Mouse (Mus musculus): ENCODE measurements at regions not wholly inside any gene's neighbourhood (a gene's known extent, or its start where the extent isn't known, plus 50 kb on each side); places are given as distances from the start of the nearest gene placed in this dataset.
"Not testable (repeated sequence)": the region's sequence is repeated elsewhere in the genome, so short reads cannot be mapped to it uniquely, and the experiment has no call there.

DNA sequence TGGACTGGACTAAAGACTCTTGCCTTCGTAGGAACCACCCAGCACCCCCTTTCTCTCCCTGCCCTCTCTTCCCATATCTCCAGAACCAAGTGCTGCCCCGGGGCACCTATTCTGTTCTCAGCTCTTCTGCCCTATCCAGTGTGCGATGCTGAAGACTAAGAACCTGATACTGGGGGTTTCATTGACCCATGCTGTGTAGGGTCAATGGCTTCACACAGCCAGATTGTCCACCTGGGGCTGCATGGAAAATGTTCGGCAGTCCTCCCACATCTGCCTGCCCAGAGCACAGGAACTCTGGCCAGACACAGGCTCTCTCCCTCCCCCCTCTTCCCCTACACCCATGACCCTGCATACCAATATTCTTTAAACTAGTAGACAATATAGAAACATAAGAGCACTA, 607.6 kb downstream of the Nebl start:
- Histone ChIP-seq H3K4me3 (replicated peaks; ENCODE audit: low read depth, low read length) (no peak overlapping the region), H3K27me3 (ENCODE audit: control insufficient read depth, insufficient read depth, low read length) (no peaks in the 10 kb centered on the region), H3K9ac (replicated peaks; ENCODE audit: low read length) (no peak overlapping the region), H3K9me3 (ENCODE audit: control insufficient read depth, low read length) (no peaks in the 10 kb centered on the region; the same call in 1 of the 2 replicates), H3K36me3 (ENCODE audit: control insufficient read depth, insufficient read depth, low read length) (no peaks in the 10 kb centered on the region), H3K4me1 (ENCODE audit: control insufficient read depth, insufficient read depth, low read length) (no peaks in the 10 kb centered on the region), H3K4me2 (ENCODE audit: low read length) (no peak overlapping the region), H3K27ac (replicated peaks; ENCODE audit: low read depth, low read length) (no peak overlapping the region)
- no peak for DNase-seq
- WGBS, result 91% methylated on average over 4 of the region's 4 CpGs
- no peak; the same call in 1 of the 2 replicates for ATAC-seq (ENCODE audit: low FRiP score, low TSS enrichment)

DNA sequence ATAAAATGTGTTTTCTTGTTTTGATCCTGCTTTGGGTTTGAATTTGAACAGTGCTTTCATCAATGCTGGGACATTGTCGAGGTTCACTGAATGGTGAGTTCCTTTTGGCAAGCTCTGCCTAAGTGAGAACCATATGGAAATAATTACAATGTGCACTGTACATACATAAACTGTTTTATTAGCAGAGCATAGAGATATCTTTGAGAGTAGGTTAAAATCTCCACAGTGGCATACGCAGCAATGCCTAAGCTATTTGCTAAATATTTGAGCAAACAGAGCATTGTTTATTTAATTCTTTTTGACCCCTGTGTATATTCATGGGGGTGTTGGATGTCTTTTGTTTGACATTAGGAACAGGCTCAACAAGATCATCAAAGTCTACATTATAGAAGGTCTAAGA, 614.0 kb downstream of the Nebl start:
- WGBS, result 77% methylated on average over 2 of the region's 2 CpGs
- no peak overlapping the region for H3K4me3 ChIP-seq (replicated peaks; ENCODE audit: low read depth, low read length)

DNA sequence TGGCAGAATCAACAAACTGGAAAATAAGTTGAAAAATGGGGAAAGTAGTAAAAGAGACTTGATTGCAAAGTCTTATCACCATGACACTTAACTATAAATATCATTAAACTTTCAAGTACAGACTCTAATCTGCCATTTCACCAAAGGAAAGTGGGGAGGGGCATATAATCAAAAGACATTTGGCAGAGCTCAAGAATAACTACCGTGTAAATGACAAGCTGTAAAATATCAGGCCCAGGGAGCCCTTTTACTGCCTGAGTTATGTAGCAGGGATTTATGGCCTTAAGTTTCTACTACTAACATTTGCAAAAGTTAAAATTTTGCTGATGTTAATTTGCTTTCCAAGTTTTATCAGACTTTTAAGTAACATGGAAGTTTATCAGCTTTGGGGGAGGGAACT, 620.1 kb downstream of the Nebl start:
- Histone ChIP-seq H3K4me3 (replicated peaks; ENCODE audit: low read depth, low read length) (no peak overlapping the region), H3K27me3 (ENCODE audit: control insufficient read depth, insufficient read depth, low read length) (no peaks in the 10 kb centered on the region), H3K4me1 (ENCODE audit: control insufficient read depth, insufficient read depth, low read length) (no peaks in the 10 kb centered on the region), H3K9ac (replicated peaks; ENCODE audit: low read length) (no peak overlapping the region), H3K9me3 (ENCODE audit: control insufficient read depth, low read length) (no peaks in the 10 kb centered on the region), H3K27ac (replicated peaks; ENCODE audit: low read depth, low read length) (no peak overlapping the region), H3K36me3 (ENCODE audit: control insufficient read depth, insufficient read depth, low read length) (no peaks in the 10 kb centered on the region), H3K4me2 (ENCODE audit: low read length) (no peak overlapping the region)
- DNase-seq (no peak), ATAC-seq (ENCODE audit: low FRiP score, low TSS enrichment) (no peak)
- 85% methylated on average over 1 of the region's 1 CpGs for WGBS

More for the DNA sequence above, 614.0 kb downstream of the Nebl start:
- no peak overlapping the region for H3K9ac ChIP-seq (replicated peaks; ENCODE audit: low read length)
- no peak overlapping the region for H3K27ac ChIP-seq (replicated peaks; ENCODE audit: low read depth, low read length)
- H3K4me1 ChIP-seq (ENCODE audit: control insufficient read depth, insufficient read depth, low read length), result no peaks in the 10 kb centered on the region
- no peak for ATAC-seq (ENCODE audit: low FRiP score, low TSS enrichment)
- DNase-seq, result no peak
- H3K27me3 ChIP-seq (ENCODE audit: control insufficient read depth, insufficient read depth, low read length), result no peaks in the 10 kb centered on the region
- no peaks in the 10 kb centered on the region for H3K36me3 ChIP-seq (ENCODE audit: control insufficient read depth, insufficient read depth, low read length)
- no peaks in the 10 kb centered on the region; the same call in 1 of the 2 replicates for H3K9me3 ChIP-seq (ENCODE audit: control insufficient read depth, low read length)
- no peak overlapping the region for H3K4me2 ChIP-seq (ENCODE audit: low read length)

DNA sequence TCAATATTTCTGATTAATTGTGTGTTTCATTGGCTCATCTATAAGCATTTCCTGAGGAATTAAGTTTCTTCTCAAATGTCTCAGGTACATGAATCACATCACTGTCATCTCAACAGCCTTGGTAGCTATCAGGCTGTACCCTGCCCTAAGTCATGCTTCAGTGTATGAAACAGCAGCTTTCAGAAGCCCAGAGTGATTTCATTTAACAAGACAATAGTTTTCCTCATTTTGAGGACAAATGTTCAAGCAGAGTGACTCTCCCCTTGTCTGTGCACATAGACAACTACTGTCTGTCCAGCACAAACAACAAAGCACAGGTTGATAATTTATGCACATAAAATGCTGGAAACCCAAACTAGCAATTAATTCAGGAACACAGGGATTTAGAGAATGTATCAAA, 630.1 kb downstream of the Nebl start:
- Histone ChIP-seq H3K4me3 (replicated peaks; ENCODE audit: low read depth, low read length) (no peak overlapping the region), H3K9me3 (ENCODE audit: control insufficient read depth, low read length) (peaks cover 6% of the 10 kb centered on the region; the same call in 1 of the 2 replicates), H3K36me3 (ENCODE audit: control insufficient read depth, insufficient read depth, low read length) (no peaks in the 10 kb centered on the region), H3K9ac (replicated peaks; ENCODE audit: low read length) (no peak overlapping the region), H3K27ac (replicated peaks; ENCODE audit: low read depth, low read length) (no peak overlapping the region), H3K27me3 (ENCODE audit: control insufficient read depth, insufficient read depth, low read length) (no peaks in the 10 kb centered on the region), H3K4me2 (ENCODE audit: low read length) (no peak overlapping the region), H3K4me1 (ENCODE audit: control insufficient read depth, insufficient read depth, low read length) (no peaks in the 10 kb centered on the region)
- ATAC-seq (ENCODE audit: low FRiP score, low TSS enrichment), result no peak
- DNase-seq, result no peak

DNA sequence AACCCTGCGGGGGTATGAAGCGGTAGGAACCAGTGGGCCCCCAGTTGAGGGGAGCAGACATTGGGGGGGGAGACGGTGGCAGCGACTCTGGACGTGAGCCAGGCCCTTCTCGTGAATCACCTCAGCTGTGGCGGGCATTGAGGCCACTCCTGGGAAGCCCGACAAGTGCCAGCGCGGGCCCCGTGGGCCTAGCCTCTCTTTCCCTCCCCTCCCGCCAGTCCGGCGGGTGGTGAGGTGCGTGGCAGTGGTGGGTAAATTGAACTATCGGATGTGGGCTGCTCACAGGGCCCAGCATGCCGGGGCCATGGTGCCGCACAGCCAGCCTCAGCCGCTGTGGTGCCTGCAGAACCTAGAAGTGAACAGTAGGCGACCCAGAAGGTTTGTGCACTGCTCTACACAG, 633.7 kb downstream of the Nebl start:
- DNase-seq (no peak), ATAC-seq (ENCODE audit: low FRiP score, low TSS enrichment) (peak; percentile 58; the same call in 1 of the 2 replicates)
- Histone ChIP-seq H3K9me3 (ENCODE audit: control insufficient read depth, low read length) (peaks cover 6% of the 10 kb centered on the region; the same call in 1 of the 2 replicates), H3K27me3 (ENCODE audit: control insufficient read depth, insufficient read depth, low read length) (no peaks in the 10 kb centered on the region), H3K4me2 (ENCODE audit: low read length) (no peak overlapping the region), H3K36me3 (ENCODE audit: control insufficient read depth, insufficient read depth, low read length) (no peaks in the 10 kb centered on the region), H3K9ac (replicated peaks; ENCODE audit: low read length) (no peak overlapping the region), H3K4me3 (replicated peaks; ENCODE audit: low read depth, low read length) (no peak overlapping the region), H3K4me1 (ENCODE audit: control insufficient read depth, insufficient read depth, low read length) (no peaks in the 10 kb centered on the region), H3K27ac (replicated peaks; ENCODE audit: low read depth, low read length) (no peak overlapping the region)
- 87% methylated on average over 20 of the region's 20 CpGs for WGBS

DNA sequence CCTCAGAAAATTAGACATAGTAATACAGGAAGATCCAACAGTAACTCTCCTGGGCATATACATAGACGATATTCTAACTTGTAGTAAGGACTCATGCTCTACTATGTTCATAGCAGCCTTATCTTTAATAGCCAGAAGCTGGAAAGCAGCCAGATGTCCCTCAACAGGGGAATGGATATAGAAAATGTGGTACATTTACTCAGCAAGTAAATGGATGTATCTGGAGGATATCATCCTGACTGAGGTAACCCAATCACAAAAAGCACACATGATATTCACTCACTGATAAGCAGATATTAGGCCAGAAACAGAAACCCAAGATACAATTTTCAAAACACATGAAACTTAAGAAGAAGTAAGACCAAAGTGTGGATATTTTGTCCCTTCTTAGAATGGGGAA, 639.8 kb downstream of the Nebl start:
- no peaks in the 10 kb centered on the region for H3K36me3 ChIP-seq (ENCODE audit: control insufficient read depth, insufficient read depth, low read length)
- no peak overlapping the region for H3K4me3 ChIP-seq (replicated peaks; ENCODE audit: low read depth, low read length)
- no peak overlapping the region for H3K9ac ChIP-seq (replicated peaks; ENCODE audit: low read length)
- ATAC-seq (ENCODE audit: low FRiP score, low TSS enrichment) (no peak), DNase-seq (no peak)
- no peak overlapping the region for H3K4me2 ChIP-seq (ENCODE audit: low read length)
- H3K27ac ChIP-seq (replicated peaks; ENCODE audit: low read depth, low read length), result no peak overlapping the region
- no peaks in the 10 kb centered on the region for H3K4me1 ChIP-seq (ENCODE audit: control insufficient read depth, insufficient read depth, low read length)
- H3K9me3 ChIP-seq (ENCODE audit: control insufficient read depth, low read length), result no peaks in the 10 kb centered on the region
- WGBS, result 82% methylated on average over 1 of the region's 1 CpGs
- H3K27me3 ChIP-seq (ENCODE audit: control insufficient read depth, insufficient read depth, low read length), result no peaks in the 10 kb centered on the region

DNA sequence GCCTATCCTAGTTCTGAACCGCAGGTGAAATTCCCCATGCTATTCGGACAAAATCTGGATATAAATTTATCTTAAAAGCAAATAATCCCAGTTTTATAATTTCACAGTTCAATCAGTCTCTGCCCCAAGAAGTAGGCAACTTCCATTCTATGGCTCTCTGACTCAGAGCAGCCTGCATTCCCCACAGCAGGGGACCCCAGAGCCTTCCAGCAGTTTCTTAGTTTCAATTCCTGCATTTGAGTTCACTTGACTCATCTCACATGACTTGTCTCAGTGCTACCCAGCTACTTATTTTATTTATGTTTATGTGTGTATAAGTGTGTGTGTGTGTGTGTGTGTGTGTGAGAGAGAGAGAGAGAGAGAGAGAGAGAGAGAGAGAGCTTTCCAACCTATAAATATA, 650.0 kb downstream of the Nebl start:
- Histone ChIP-seq H3K27ac (replicated peaks; ENCODE audit: low read depth, low read length) (no peak overlapping the region), H3K4me1 (ENCODE audit: control insufficient read depth, insufficient read depth, low read length) (no peaks in the 10 kb centered on the region), H3K4me3 (replicated peaks; ENCODE audit: low read depth, low read length) (no peak overlapping the region), H3K9ac (replicated peaks; ENCODE audit: low read length) (no peak overlapping the region), H3K4me2 (ENCODE audit: low read length) (no peak overlapping the region), H3K9me3 (ENCODE audit: control insufficient read depth, low read length) (no peaks in the 10 kb centered on the region), H3K36me3 (ENCODE audit: control insufficient read depth, insufficient read depth, low read length) (no peaks in the 10 kb centered on the region), H3K27me3 (ENCODE audit: control insufficient read depth, insufficient read depth, low read length) (no peaks in the 10 kb centered on the region)
- ATAC-seq (ENCODE audit: low FRiP score, low TSS enrichment) (no peak), DNase-seq (no peak)
- WGBS, result 89% methylated on average over 2 of the region's 2 CpGs

DNA sequence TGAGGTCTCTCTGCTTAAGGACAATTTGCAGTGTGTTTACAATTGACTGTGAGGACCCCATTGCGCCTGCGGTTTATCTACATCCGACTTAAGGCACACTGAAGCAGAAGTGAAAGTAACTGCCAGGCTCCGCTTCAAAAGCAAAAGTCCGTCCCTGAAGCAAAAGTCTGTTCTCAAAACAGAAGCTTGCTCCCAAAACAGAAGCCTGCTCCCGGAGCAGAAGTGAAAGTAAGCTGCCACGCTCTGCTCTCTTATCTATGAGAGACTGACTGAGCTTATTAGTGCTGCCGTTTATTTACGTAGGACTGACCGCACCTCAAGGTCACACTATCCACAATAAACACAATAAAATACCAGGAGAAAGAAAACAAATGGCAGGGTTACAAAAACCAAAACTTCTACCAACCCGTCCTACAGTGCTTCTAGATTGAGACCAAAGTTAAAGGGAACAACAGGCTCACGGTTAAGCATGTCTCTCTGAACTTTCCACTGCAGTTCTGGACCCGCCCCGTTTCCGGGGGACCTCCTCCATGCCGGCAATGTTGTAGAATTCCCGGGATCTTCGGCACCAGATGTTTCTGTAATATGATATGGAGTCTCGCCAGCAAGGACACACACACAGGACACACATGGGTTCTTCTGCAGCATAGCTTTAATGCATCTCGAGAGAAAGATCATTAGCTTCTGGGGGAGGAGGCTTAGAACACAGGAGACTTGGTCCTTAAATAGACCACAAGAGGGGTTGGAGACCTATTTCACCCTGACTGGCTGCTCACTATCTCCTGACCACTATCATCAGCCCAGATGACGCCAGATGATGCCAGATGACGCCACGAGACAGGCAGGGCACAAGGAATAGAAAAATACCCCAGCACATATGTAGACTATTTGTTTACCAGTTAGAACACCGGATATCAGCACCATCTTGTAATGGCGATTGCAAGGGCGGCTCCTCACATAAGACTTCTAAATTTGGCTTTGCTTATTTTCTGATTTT, 665.8 kb downstream of the Nebl start:
- 93% methylated on average over 26 of the region's 26 CpGs for WGBS
- H3K4me1 ChIP-seq (ENCODE audit: control insufficient read depth, insufficient read depth, low read length); ATAC-seq (ENCODE audit: low FRiP score, low TSS enrichment); H3K27me3 ChIP-seq (ENCODE audit: control insufficient read depth, insufficient read depth, low read length); H3K4me3 ChIP-seq (replicated peaks; ENCODE audit: low read depth, low read length); H3K9ac ChIP-seq (replicated peaks; ENCODE audit: low read length); H3K36me3 ChIP-seq (ENCODE audit: control insufficient read depth, insufficient read depth, low read length); H3K4me2 ChIP-seq (ENCODE audit: low read length); H3K27ac ChIP-seq (replicated peaks; ENCODE audit: low read depth, low read length); DNase-seq; H3K9me3 ChIP-seq (ENCODE audit: control insufficient read depth, low read length): not testable (repeated sequence)
